Mouse (Mus musculus) spleen, postnatal 14 days (tissue): ENCODE data around the gene Pi4k2b.
"Not testable (repeated sequence)": the region's sequence is repeated elsewhere in the genome, so short reads cannot be mapped to it uniquely, and the experiment has no call there.

Experiments
- DNase-seq, 2 experiments: peaks; one replicate each; pipeline ENCODE4 v3.0.0; 2021 to 2022; ENCODE audit warnings: low spot score in 2 of 2

Pi4k2b gene

GRCm38 (mm10) chr5:52741391-52742111, at the start of gene Pi4k2b:
Gene Pi4k2b (plus strand): TSS chr5:52741574.
- DNase-seq: peak; percentile 82 to 89

- DNase-seq: no peak
Measured at GRCm38 (mm10) chr5:52697291-52697690, 44.1 kb upstream of the Pi4k2b start.

GRCm38 (mm10) chr5:52697882-52698440, 43.4 kb upstream of the Pi4k2b start:
- DNase-seq: not testable (repeated sequence)

- no peak for DNase-seq
Measured at GRCm38 (mm10) chr5:52704562-52704961, 36.8 kb upstream of the Pi4k2b start.

- no peak for DNase-seq
Measured at GRCm38 (mm10) chr5:52712704-52713103, 28.7 kb upstream of the Pi4k2b start.

- no peak for DNase-seq
Measured at GRCm38 (mm10) chr5:52716742-52717448, 24.5 kb upstream of the Pi4k2b start.

- DNase-seq: no peak
Measured at GRCm38 (mm10) chr5:52721003-52721402, 20.4 kb upstream of the Pi4k2b start.

- no peak for DNase-seq
Measured at GRCm38 (mm10) chr5:52727747-52728146, 13.6 kb upstream of the Pi4k2b start.

GRCm38 (mm10) chr5:52732811-52733210, 8.6 kb upstream of the Pi4k2b start:
- DNase-seq: no peak

GRCm38 (mm10) chr5:52736046-52736445, 5.3 kb upstream of the Pi4k2b start:
- DNase-seq: no peak

GRCm38 (mm10) chr5:52742112-52742813, 889 bp downstream of the Pi4k2b start:
- peak; percentile 24 to 55 for DNase-seq

- DNase-seq: no peak
Measured at GRCm38 (mm10) chr5:52743231-52743630, 1.9 kb downstream of the Pi4k2b start.

- DNase-seq: no peak
Measured at GRCm38 (mm10) chr5:52746920-52747319, 5.5 kb downstream of the Pi4k2b start.

GRCm38 (mm10) chr5:52748732-52749131, 7.4 kb downstream of the Pi4k2b start:
- no peak for DNase-seq

GRCm38 (mm10) chr5:52753146-52753545, 11.8 kb downstream of the Pi4k2b start:
- DNase-seq: no peak

- no peak for DNase-seq
Measured at GRCm38 (mm10) chr5:52754196-52754595, 12.8 kb downstream of the Pi4k2b start.

GRCm38 (mm10) chr5:52755337-52755736, 14.0 kb downstream of the Pi4k2b start:
- DNase-seq: no peak

GRCm38 (mm10) chr5:52755989-52756388, 14.6 kb downstream of the Pi4k2b start:
- DNase-seq: no peak

- no peak for DNase-seq
Measured at GRCm38 (mm10) chr5:52762586-52762985, 21.2 kb downstream of the Pi4k2b start.

GRCm38 (mm10) chr5:52774267-52774666, 32.9 kb downstream of the Pi4k2b start:
- no peak for DNase-seq

- no peak for DNase-seq
Measured at GRCm38 (mm10) chr5:52775237-52775636, 33.9 kb downstream of the Pi4k2b start, which contains the start of gene Zcchc4. Gene Zcchc4 (plus strand): TSS chr5:52775409.
